ENCODE assay signal across 19 mouse cellular contexts in genomic region chr16:76524921-76525320, GRCm38 (mm10).
"Had no signal": no experiment of that assay in that cellular context is flagged by ENCODE, and none has a peak within 500 bp of the region (broad histone marks: within the 10 kb centered on the region; RNA-seq: fewer than 3 reads in every experiment).

No protein-coding gene starts in this region.

- H3K4me2 ChIP-seq: heart, embryonic 12.5 days; hindbrain, embryonic 13.5 days; hindbrain, embryonic 15.5 days; intestine, embryonic 15.5 days; liver, embryonic 11.5 days; liver, embryonic 13.5 days had no signal

- H3K27me3 ChIP-seq: heart, embryonic 12.5 days; hindbrain, embryonic 13.5 days; hindbrain, embryonic 15.5 days; intestine, embryonic 15.5 days; liver, embryonic 13.5 days had no signal

- DNase-seq: gastrocnemius, postnatal 14 days; gastrocnemius, postnatal 36 days; heart, postnatal 36 days; kidney, adult 18-20 months; kidney, adult 8-10 months; kidney, postnatal 10 days; kidney, postnatal 25 days; kidney, postnatal 4 days; liver; liver, embryonic 13.5 days had no signal

- H3K4me1 ChIP-seq: hindbrain, embryonic 13.5 days; intestine, embryonic 15.5 days; liver, embryonic 13.5 days had no signal

- H3K27ac ChIP-seq: hindbrain, embryonic 13.5 days; hindbrain, embryonic 15.5 days; intestine, embryonic 15.5 days; layer of hippocampus, adult 2 months; left cerebral cortex, adult 2 months; liver, embryonic 13.5 days had no signal

- H3K36me3 ChIP-seq: heart, embryonic 12.5 days; hindbrain, embryonic 13.5 days; hindbrain, embryonic 15.5 days; intestine, embryonic 15.5 days; liver, embryonic 13.5 days had no signal

- H3K9ac ChIP-seq: heart, embryonic 12.5 days; hindbrain, embryonic 13.5 days; hindbrain, embryonic 15.5 days; intestine, embryonic 15.5 days; liver, embryonic 13.5 days had no signal

- H3K9me3 ChIP-seq: heart, embryonic 12.5 days; hindbrain, embryonic 13.5 days; hindbrain, embryonic 15.5 days; intestine, embryonic 15.5 days; liver, embryonic 13.5 days had no signal

- ATAC-seq: inflammation-experienced regulatory T-cells, adult 6 months; intestine, embryonic 15.5 days; intestine, postnatal 0 days had no signal

- H3K4me3 ChIP-seq: heart, embryonic 12.5 days; hindbrain, embryonic 13.5 days; hindbrain, embryonic 15.5 days; intestine, embryonic 15.5 days; layer of hippocampus, adult 2 months; left cerebral cortex, adult 2 months; liver, embryonic 13.5 days had no signal
